Mouse (Mus musculus) embryonic fibroblast, embryonic 13.5 days (primary cell): ENCODE measurements at regions not wholly inside any gene's neighbourhood (a gene's known extent, or its start where the extent isn't known, plus 50 kb on each side); places are given as distances from the start of the nearest gene placed in this dataset.

Experiments used
- H3K27ac ChIP-seq: 2 replicates; pipeline ENCODE4 v1.5.1; 2012; ENCODE audit warnings: low read length, control low read depth, inconsistent platforms; ENCODE audit not compliant: insufficient read depth
- H3K4me1 ChIP-seq: 2 replicates; pipeline ENCODE4 v1.6.1; 2011; ENCODE audit warnings: low read length; ENCODE audit not compliant: control insufficient read depth, insufficient read depth
- H3K4me3 ChIP-seq: 2 replicates; pipeline ENCODE4 v1.5.1; 2011; ENCODE audit warnings: mild to moderate bottlenecking, control low read depth, low read length; ENCODE audit not compliant: insufficient read depth
- CTCF ChIP-seq: IDR thresholded peaks from 2 replicates; pipeline ENCODE4 v1.5.1; 2011; ENCODE audit warnings: mild to moderate bottlenecking, control low read depth, low read length, moderate library complexity, borderline replicate concordance; ENCODE audit not compliant: insufficient read depth
- POLR2A ChIP-seq: IDR thresholded peaks from 2 replicates; pipeline ENCODE4 v1.6.1; 2011; ENCODE audit warnings: low read depth, mild to moderate bottlenecking, control low read depth, low read length, moderate library complexity

GRCm38 (mm10) chr13:110492296-110493001 is 97.6 kb downstream of the Plk2 start:
- H3K27ac ChIP-seq: no peak overlapping the region
- TF ChIP-seq CTCF (no peak), POLR2A (no peak)
- no peak overlapping the region for H3K4me3 ChIP-seq
- peaks cover 2% of the 10 kb centered on the region; the same call in 1 of the 2 replicates for H3K4me1 ChIP-seq

DNA sequence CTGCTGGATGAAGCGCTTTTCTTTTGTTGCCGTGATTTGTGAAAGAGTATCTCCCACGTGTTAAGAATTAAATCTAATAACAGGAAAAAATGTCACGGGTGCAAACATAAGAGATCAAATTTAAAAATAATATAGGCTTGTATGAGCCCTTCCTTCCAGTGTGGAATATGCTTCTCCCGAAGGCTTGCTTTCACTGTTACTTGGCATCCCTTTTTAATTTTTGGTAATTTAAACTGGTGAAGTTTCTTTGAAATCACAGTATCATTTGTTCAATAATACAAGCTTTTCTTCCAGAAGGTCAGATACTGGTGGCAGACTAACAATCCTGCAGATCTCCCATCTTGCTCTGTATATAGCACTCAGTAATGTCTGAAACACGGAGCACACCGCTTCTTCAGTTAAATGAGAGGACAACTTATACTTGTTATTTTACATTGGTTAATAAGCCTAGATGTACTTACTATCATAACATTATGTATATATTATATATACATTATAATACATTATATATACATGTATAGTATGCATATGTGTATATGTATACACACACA is 98.2 kb downstream of the Plk2 start:
- Histone ChIP-seq H3K4me3 (no peak overlapping the region), H3K27ac (no peak overlapping the region), H3K4me1 (peaks cover 2% of the 10 kb centered on the region; the same call in 1 of the 2 replicates)
- TF ChIP-seq CTCF (no peak), POLR2A (no peak)

- no peaks in the 10 kb centered on the region for H3K4me1 ChIP-seq
- no peak overlapping the region for H3K27ac ChIP-seq
- H3K4me3 ChIP-seq: no peak overlapping the region
- TF ChIP-seq POLR2A (no peak), CTCF (no peak)
These were observed 102.6 kb downstream of the Plk2 start for GRCm38 (mm10) chr13:110497461-110497860.

GRCm38 (mm10) chr13:110507814-110508362 is 113.0 kb downstream of the Plk2 start:
- no peak overlapping the region for H3K27ac ChIP-seq
- H3K4me1 ChIP-seq: no peaks in the 10 kb centered on the region
- H3K4me3 ChIP-seq: no peak overlapping the region
- TF ChIP-seq POLR2A (no peak), CTCF (no peak)

DNA sequence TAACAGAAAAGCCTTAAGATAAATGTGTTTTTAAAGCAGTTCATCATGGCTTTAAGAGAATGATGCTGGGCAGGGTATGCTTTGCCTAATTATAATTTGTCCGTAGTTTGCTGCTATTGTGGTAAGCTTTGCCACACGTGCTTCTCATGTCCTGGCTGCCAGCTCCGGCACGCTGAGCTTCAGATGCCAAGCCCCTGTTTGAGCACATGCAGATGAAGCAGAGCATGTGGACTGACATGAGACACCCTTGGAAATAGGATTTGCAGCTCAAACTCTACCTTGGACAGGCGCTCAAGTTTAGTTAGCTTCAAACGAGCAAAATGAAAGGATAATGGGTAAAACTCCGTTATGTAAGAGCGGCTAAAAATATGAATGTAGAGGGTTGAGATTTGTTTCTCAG is 123.1 kb downstream of the Plk2 start:
- TF ChIP-seq CTCF (no peak), POLR2A (no peak)
- H3K4me1 ChIP-seq: no peaks in the 10 kb centered on the region
- no peak overlapping the region for H3K27ac ChIP-seq
- no peak overlapping the region for H3K4me3 ChIP-seq

DNA sequence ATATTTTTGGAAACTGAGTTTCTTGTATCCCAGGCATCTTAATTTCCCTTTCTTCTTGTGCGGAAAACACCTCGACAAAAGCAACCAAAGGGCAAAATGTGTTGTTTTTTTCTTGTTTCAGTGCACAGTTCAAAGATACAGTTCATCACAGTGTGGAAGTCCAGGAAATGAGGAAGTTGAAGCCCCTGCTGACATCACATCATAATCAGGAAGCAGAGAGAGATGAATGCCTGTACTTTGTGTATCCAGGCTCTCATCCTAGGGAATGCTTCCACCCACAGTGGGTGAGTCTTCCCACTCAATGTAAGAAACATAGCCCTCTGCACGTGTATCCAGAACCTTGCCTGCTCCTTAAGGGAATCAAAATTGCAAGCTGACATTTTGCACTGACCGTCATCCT is 128.1 kb downstream of the Plk2 start:
- Histone ChIP-seq H3K4me1 (no peaks in the 10 kb centered on the region), H3K4me3 (no peak overlapping the region)
- TF ChIP-seq CTCF (no peak), POLR2A (no peak)

DNA sequence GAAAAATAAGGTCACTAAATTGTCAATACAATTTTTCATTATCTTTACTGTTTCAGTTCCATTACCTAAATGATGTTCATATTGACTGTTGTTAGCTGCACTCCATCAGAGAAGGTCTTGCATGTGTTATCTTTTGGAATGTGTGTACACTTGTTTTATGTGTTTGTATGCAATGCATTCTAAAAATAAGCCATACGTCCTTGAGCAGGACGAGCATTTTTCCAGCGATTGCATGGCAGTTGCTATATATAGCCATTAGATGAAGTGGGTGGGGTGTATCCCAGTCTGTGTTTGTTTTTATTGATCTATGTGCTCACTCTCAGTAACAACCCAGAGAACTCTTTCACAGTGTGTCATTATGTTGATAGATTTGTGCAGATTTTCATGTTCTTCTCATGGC is 132.8 kb downstream of the Plk2 start:
- Histone ChIP-seq H3K4me1 (no peaks in the 10 kb centered on the region), H3K27ac (no peak overlapping the region), H3K4me3 (no peak overlapping the region)
- TF ChIP-seq CTCF: no peak

More for the DNA sequence above, 128.1 kb downstream of the Plk2 start:
- H3K27ac ChIP-seq: no peak overlapping the region

DNA sequence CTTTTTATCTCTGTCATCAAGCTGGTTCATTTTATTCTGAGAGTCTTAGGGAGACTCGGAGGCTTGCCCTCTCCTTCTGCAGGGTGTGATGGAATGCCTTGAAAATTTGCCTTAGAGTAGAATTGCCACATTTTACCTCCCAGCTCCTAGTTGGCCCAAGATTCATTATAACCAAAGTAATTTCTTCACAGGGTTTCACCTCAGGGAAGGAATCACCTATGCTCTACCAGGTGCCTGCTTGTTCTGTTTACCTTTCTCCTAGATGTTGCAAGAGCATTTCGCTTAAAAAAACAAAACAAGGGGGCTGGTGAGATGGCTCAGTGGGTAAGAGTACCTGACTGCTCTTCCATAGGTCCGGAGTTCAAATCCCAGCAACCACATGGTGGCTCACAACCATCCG is 134.8 kb downstream of the Plk2 start:
- H3K4me1 ChIP-seq: no peaks in the 10 kb centered on the region
- no peak overlapping the region for H3K27ac ChIP-seq
- TF ChIP-seq CTCF (no peak), POLR2A (no peak)
- no peak overlapping the region for H3K4me3 ChIP-seq

DNA sequence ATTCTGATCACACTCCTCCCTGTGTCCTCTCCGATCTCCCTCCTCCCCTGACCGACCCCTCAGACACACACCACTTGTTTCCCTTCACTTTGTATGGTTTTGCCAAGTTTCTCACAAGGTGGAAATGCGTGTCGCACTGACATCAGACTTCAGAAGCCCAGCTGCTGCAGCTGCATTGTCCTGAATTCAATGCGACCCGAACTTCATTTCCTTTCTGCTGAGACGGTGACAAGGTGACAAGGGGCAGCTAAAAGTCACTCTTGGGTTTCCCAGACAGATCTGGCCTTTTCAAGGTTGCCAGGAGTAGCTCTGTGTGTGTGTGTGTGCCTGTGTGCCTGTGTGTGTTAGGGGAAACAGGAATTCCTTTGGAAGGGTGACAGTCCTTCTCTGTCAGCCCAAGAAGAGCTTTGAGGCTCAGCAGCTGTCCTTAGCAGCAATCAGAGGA is 139.5 kb downstream of the Plk2 start:
- H3K4me3 ChIP-seq: no peak overlapping the region
- H3K4me1 ChIP-seq: no peaks in the 10 kb centered on the region
- H3K27ac ChIP-seq: no peak overlapping the region
- TF ChIP-seq CTCF (no peak), POLR2A (no peak)

DNA sequence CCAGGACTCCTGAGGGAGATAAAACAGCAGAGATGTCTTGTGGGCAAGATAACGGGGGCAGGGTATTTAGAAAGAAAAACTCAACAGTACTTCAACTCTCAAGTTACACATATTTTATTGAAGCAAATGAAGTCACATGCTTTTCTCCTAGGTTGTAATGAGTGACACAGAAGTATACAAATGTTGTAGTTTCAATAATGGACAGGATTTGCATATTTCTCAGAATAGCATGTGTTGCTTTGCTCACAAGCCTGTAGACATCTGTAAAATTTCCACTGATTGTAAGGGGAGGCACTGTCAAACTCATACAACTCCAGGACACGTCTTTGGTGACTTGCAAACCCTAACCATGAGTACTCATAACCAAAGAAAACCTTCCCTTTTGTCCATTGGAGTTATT is 140.9 kb downstream of the Plk2 start:
- Histone ChIP-seq H3K4me1 (no peaks in the 10 kb centered on the region; the same call in 1 of the 2 replicates), H3K27ac (no peak overlapping the region), H3K4me3 (no peak overlapping the region)
- TF ChIP-seq POLR2A (no peak), CTCF (no peak)
